Mouse (Mus musculus): ENCODE data around the gene Pigc. TPM values are rescaled to one million over a fixed set of nuclear protein-coding genes. Genes with fewer than 3 reads are reported as not detected.

Pigc gene
- polyA plus RNA-seq, 2 experiments, result 6.5 to 9.2 TPM

DNA sequence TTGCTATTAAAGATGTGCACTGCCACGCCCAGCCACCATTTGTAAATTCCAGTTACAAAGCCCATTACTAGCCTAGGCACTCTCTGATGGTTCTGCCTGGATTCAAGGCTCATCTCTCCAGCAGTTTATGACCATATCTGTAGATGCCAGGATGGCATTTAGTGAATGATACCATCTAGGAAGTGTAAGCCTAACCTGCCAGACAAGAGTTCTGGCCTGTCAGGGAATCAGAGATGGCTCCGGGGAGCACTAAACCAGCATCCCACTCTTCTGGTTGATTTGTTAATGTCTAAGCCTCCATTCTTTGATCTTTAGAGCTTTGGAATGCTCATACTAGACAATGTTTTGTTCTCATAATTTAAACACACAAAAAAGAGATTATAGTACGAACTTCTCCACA, 44.7 kb upstream of the Pigc start:
- Histone ChIP-seq H3K9me3 (ENCODE audit: control insufficient read depth, low read length) (no peaks in the 10 kb centered on the region), H3K27ac (no peak overlapping the region), H3K27me3 (ENCODE audit: control insufficient read depth, insufficient read depth, low read length) (no peaks in the 10 kb centered on the region), H3K4me1 (replicated peaks; ENCODE audit: control insufficient read depth in 2 of 2, insufficient read depth in 2 of 2, low read length in 1 of 2) (peaks cover 0 to 4% of the 10 kb centered on the region in 2 experiments; a peak in 1 of 4 replicates), H3K9ac (replicated peaks) (no peak overlapping the region), H3K4me2 (ENCODE audit: low read depth) (no peak overlapping the region), H3K36me3 (replicated peaks; ENCODE audit: control insufficient read depth, insufficient read depth, low read depth) (no peaks in the 10 kb centered on the region), H3K4me3 (ENCODE audit: insufficient read depth in 1 of 2, low read depth in 2 of 2, low read length in 2 of 2) (no peak overlapping the region)
- 72% methylated on average over 3 of the region's 3 CpGs for WGBS (ENCODE audit: insufficient replicate concordance)
- ATAC-seq (ENCODE audit: insufficient read depth) (no peak), DNase-seq (ENCODE audit: low read depth in 3 of 3, low spot score in 3 of 3) (no peak)
- TF ChIP-seq EP300 (IDR thresholded peaks at IDR 0.05; ENCODE audit: low read depth) (no peak), CTCF (IDR thresholded peaks at IDR 0.05; ENCODE audit: low read depth) (no peak)

- Histone ChIP-seq H3K36me3 (replicated peaks; ENCODE audit: control insufficient read depth, insufficient read depth, low read depth) (no peaks in the 10 kb centered on the region), H3K9ac (replicated peaks) (no peak overlapping the region), H3K4me3 (ENCODE audit: insufficient read depth in 1 of 2, low read depth in 2 of 2, low read length in 2 of 2) (no peak overlapping the region), H3K4me1 (replicated peaks; ENCODE audit: control insufficient read depth in 2 of 2, insufficient read depth in 2 of 2, low read length in 1 of 2) (peaks cover 0 to 4% of the 10 kb centered on the region in 2 experiments; a peak in 1 of 4 replicates), H3K4me2 (ENCODE audit: low read depth) (no peak overlapping the region), H3K27ac (no peak overlapping the region), H3K27me3 (ENCODE audit: control insufficient read depth, insufficient read depth, low read length) (no peaks in the 10 kb centered on the region), H3K9me3 (ENCODE audit: control insufficient read depth, low read length) (no peaks in the 10 kb centered on the region)
- WGBS (ENCODE audit: insufficient replicate concordance), result 78% methylated on average over 13 of the region's 13 CpGs
- no peak for DNase-seq (ENCODE audit: low read depth in 3 of 3, low spot score in 3 of 3)
- ATAC-seq (ENCODE audit: insufficient read depth), result no peak
- TF ChIP-seq CTCF (IDR thresholded peaks at IDR 0.05; ENCODE audit: low read depth) (no peak), EP300 (IDR thresholded peaks at IDR 0.05; ENCODE audit: low read depth) (no peak)
These were observed 43.6 kb upstream of the Pigc start for GRCm38 (mm10) chr1:161925281-161925805.

DNA sequence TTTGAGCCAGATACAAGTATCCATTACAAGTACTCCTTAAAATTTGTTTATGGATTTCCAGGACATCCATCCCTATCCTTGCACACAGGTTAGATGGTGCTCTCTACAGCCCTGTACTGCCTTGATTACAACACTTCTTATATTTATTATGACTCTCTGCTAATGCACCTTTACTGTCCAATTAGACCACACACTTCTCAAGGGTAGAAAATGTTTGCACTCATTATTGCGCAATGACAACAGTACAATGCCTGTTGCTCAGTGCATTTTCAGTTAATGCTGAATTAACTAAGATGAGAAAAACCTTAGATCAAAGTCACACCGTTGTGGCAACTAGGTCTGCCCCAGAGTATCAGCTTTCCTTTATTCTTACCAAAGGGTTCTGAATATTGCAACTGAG, 41.0 kb upstream of the Pigc start:
- TF ChIP-seq CTCF (IDR thresholded peaks at IDR 0.05; ENCODE audit: low read depth) (no peak), EP300 (IDR thresholded peaks at IDR 0.05; ENCODE audit: low read depth) (no peak)
- 71% methylated on average over 2 of the region's 2 CpGs for WGBS (ENCODE audit: insufficient replicate concordance)
- Histone ChIP-seq H3K4me3 (ENCODE audit: insufficient read depth in 1 of 2, low read depth in 2 of 2, low read length in 2 of 2) (no peak overlapping the region), H3K9me3 (ENCODE audit: control insufficient read depth, low read length) (no peaks in the 10 kb centered on the region), H3K36me3 (replicated peaks; ENCODE audit: control insufficient read depth, insufficient read depth, low read depth) (no peaks in the 10 kb centered on the region), H3K4me1 (replicated peaks; ENCODE audit: control insufficient read depth in 2 of 2, insufficient read depth in 2 of 2, low read length in 1 of 2) (no peaks in the 10 kb centered on the region), H3K27ac (no peak overlapping the region), H3K9ac (replicated peaks) (no peak overlapping the region), H3K27me3 (ENCODE audit: control insufficient read depth, insufficient read depth, low read length) (no peaks in the 10 kb centered on the region), H3K4me2 (ENCODE audit: low read depth) (no peak overlapping the region)
- DNase-seq (ENCODE audit: low read depth in 3 of 3, low spot score in 3 of 3) (no peak), ATAC-seq (ENCODE audit: insufficient read depth) (no peak)

GRCm38 (mm10) chr1:161931313-161931712, 37.7 kb upstream of the Pigc start:
- Histone ChIP-seq H3K27me3 (ENCODE audit: control insufficient read depth, insufficient read depth, low read length) (no peaks in the 10 kb centered on the region), H3K27ac (no peak overlapping the region), H3K36me3 (replicated peaks; ENCODE audit: control insufficient read depth, insufficient read depth, low read depth) (no peaks in the 10 kb centered on the region), H3K4me1 (replicated peaks; ENCODE audit: control insufficient read depth in 2 of 2, insufficient read depth in 2 of 2, low read length in 1 of 2) (no peaks in the 10 kb centered on the region), H3K9me3 (ENCODE audit: control insufficient read depth, low read length) (no peaks in the 10 kb centered on the region), H3K4me2 (ENCODE audit: low read depth) (no peak overlapping the region), H3K4me3 (ENCODE audit: insufficient read depth in 1 of 2, low read depth in 2 of 2, low read length in 2 of 2) (no peak overlapping the region), H3K9ac (replicated peaks) (no peak overlapping the region)
- TF ChIP-seq EP300 (IDR thresholded peaks at IDR 0.05; ENCODE audit: low read depth) (no peak), CTCF (IDR thresholded peaks at IDR 0.05; ENCODE audit: low read depth) (no peak)
- DNase-seq (ENCODE audit: low read depth in 3 of 3, low spot score in 3 of 3), result no peak
- WGBS (ENCODE audit: insufficient replicate concordance), result 51% methylated on average over 4 of the region's 4 CpGs
- ATAC-seq (ENCODE audit: insufficient read depth), result no peak

DNA sequence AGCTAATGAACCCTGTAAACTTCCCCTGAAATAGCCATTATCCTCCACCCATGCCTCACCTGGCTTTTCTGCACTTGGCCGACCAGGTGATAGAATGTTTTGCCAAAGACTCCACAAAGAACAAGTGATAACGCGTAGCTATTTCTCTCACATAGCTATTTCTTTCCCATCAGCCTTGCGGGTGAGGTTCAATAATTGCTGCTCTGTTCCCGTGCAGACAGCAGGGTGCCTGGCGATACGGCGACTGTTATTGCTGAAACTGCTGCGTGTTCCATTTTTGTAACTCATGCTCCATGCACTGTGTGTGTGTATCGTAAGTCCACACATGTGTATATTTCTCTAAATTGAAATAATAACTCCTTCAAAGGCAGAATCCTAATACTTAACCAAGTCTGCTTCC, 37.2 kb upstream of the Pigc start:
- Histone ChIP-seq H3K27me3 (ENCODE audit: control insufficient read depth, insufficient read depth, low read length) (no peaks in the 10 kb centered on the region), H3K4me3 (ENCODE audit: insufficient read depth in 1 of 2, low read depth in 2 of 2, low read length in 2 of 2) (no peak overlapping the region), H3K4me2 (ENCODE audit: low read depth) (no peak overlapping the region), H3K9me3 (ENCODE audit: control insufficient read depth, low read length) (no peaks in the 10 kb centered on the region), H3K4me1 (replicated peaks; ENCODE audit: control insufficient read depth in 2 of 2, insufficient read depth in 2 of 2, low read length in 1 of 2) (no peaks in the 10 kb centered on the region), H3K27ac (no peak overlapping the region), H3K36me3 (replicated peaks; ENCODE audit: control insufficient read depth, insufficient read depth, low read depth) (no peaks in the 10 kb centered on the region), H3K9ac (replicated peaks) (no peak overlapping the region)
- WGBS (ENCODE audit: insufficient replicate concordance), result 84% methylated on average over 10 of the region's 10 CpGs
- TF ChIP-seq EP300 (IDR thresholded peaks at IDR 0.05; ENCODE audit: low read depth), result no peak
- TF ChIP-seq CTCF (IDR thresholded peaks at IDR 0.05; ENCODE audit: low read depth), result no peak
- DNase-seq (ENCODE audit: low read depth in 3 of 3, low spot score in 3 of 3) (no peak), ATAC-seq (ENCODE audit: insufficient read depth) (no peak)
